Mouse (Mus musculus) embryonic fibroblast, embryonic 13.5 days (primary cell): Measurements from ENCODE around the gene Gm12845.

Experiments
- CTCF ChIP-seq: IDR thresholded peaks from 2 replicates; pipeline ENCODE4 v1.5.1; 2011; ENCODE audit warnings: mild to moderate bottlenecking, control low read depth, low read length, moderate library complexity, borderline replicate concordance; ENCODE audit not compliant: insufficient read depth
- POLR2A ChIP-seq: IDR thresholded peaks from 2 replicates; pipeline ENCODE4 v1.6.1; 2011; ENCODE audit warnings: low read depth, mild to moderate bottlenecking, control low read depth, low read length, moderate library complexity

DNA sequence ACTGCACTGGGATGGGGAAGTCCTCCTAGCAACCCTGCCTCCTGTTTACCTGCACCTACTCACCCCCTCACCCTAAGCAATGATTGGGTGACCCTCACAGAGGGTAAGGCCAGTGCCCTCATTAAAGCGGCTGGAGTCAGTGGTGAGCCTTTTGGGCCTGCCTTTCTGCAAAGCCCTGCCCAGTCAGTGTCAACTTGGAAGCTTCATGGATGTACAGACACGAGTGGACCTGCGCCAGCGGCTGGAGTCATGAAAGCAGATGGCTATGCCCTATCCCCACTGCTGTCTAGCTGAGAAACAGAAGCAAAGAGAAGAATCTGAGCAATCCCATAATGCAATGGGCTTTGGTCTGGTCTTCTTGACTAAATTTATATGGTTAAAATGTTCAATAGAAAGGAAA lies 37.9 kb upstream of the Gm12845 start:
- TF ChIP-seq POLR2A (no peak), CTCF (no peak)
